Mouse (Mus musculus): ENCODE measurements around the gene Kin.

GRCm38 (mm10) chr2:10128571-10128970 is 48.2 kb downstream of the Kin start:
- TF ChIP-seq CTCF (IDR thresholded peaks at IDR 0.05; ENCODE audit: borderline replicate concordance, extremely low read depth, insufficient read depth, insufficient read length) (no peak), POLR2A (IDR thresholded peaks at IDR 0.05; ENCODE audit: borderline replicate concordance, extremely low read depth, insufficient read depth, insufficient read length, poor library complexity, severe bottlenecking) (no peak)

All from brain, embryonic 14.5 days (tissue).